Mouse (Mus musculus) CD8-positive naive resting alpha-beta T cell, adult 2 months (primary cell): ENCODE data around the gene Lmcd1.

Experiments
- DNase-seq, 2 experiments: peaks; one replicate each; pipeline ENCODE4 v3.0.0; 2022; ENCODE audit warnings: low read depth in 2 of 2, low spot score in 2 of 2

Gene Lmcd1

DNA sequence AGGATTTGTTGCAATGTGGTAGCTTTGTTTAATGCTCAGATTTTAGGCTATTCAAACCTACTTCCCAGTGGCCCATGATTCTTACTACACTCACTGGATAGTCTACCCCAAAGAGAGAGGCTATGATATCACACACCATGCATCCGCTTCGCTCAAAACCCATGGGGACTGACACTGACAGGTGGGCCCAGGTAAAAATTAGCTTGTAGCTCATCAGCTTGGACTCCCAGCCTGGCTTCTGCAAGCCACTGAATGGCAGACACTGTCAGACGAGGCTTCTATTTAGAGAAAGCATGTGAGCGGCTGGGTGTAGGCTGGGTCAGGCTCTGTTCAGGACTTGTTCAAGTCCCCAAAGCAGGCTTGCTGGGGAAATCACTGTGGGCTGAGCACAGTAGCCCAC, 76.9 kb downstream of the Lmcd1 start:
- DNase-seq = no peak

DNA sequence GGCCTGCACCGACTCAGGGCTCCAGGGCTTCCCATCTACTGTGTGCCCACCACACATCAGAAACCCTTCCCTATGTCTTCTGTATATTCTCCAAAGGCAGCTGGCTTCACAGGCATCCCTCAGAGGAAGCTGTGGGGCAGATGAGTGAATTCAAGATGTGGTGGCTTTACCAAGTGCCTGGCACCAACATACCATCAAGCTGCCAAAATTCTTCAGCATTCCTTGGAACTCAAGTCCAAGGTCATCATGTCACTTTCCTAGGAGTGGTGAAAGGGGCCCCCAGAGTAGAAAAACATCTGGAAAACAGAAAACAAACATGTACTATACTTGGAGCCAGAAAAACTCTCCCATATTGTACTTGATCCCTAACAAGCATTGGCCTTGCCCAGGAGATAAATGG, 85.8 kb downstream of the Lmcd1 start:
- DNase-seq = no peak

- no peak for DNase-seq
Observed at GRCm38 (mm10) chr6:112360676-112361075, 87.1 kb downstream of the Lmcd1 start.

- no peak for DNase-seq
Observed at GRCm38 (mm10) chr6:112362349-112362958, 88.9 kb downstream of the Lmcd1 start.

DNA sequence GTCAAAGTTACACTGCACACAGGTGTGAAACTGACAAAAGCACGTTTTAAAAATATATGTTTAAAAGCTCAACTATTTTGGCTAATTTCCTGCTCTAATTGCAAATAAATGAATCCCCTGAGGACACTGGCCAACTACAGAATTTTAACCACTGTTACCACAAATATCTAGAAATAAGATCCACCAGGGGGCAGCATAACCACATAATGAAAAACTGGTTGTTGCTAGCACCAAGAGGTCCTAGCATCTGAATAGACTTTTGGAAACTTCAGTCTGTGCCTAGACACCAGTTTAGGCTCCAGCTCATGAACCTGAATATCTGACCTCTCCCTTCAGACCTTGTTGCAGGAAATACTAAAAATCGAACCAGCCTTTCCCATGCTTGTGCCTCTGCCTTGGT, 91.0 kb downstream of the Lmcd1 start:
- DNase-seq = no peak

DNA sequence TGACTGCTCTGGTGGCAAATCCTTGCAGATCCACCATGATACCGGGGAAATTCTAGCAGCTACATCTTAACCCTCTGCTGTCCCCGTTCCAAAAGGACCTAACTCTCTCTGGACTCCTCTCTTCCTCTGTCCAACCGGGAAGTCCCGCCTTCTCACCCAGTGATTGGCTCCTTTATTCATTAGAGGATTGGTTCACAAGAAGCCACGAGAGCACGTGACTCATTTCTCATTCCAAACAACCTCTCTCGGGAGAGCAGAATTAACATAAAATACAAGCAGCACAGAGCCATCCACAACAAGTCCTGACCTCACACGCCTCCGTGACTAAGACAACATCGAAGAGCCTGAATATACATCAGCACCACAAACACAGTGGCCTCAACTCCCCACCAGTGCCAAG, 91.7 kb downstream of the Lmcd1 start:
- DNase-seq = no peak

- no peak for DNase-seq
Observed at GRCm38 (mm10) chr6:112373886-112374585, 100.5 kb downstream of the Lmcd1 start.

GRCm38 (mm10) chr6:112375661-112376392, 102.3 kb downstream of the Lmcd1 start:
- DNase-seq = no peak

GRCm38 (mm10) chr6:112379054-112379453, 105.5 kb downstream of the Lmcd1 start:
- DNase-seq = no peak
